Mouse (Mus musculus): ENCODE data around the gene Cd180.

DNA sequence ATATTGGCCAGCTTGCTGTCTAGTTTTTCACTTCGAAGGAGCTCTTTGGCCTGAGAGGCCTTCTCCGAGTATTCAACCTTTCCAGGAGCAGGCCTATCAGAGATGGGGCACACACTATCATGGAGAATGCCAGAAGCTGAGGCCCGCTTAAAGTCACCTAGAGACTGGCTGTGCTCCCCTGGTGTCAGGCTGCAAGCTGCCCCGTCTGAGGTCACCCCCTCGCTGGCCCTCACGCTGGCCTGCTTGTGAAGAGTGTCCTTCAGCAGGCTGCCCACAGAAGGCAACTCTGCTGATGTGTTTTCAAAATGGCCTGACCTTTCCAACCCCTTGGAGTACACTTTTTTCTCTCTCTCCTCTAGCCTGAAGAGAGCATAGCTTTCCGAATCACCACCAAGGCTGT lies 44.5 kb downstream of the Cd180 start:
- no peak for TF ChIP-seq CTCF (IDR thresholded peaks at IDR 0.05; ENCODE audit: extremely low read depth, insufficient read depth, insufficient read length, insufficient replicate concordance)
- TF ChIP-seq POLR2A (IDR thresholded peaks at IDR 0.05; ENCODE audit: low read depth, low read length) = no peak

Measured in spleen, adult 2 months (tissue).